Mouse (Mus musculus): ENCODE results near the gene Fau.
"Not testable (repeated sequence)": the region's sequence is repeated elsewhere in the genome, so short reads cannot be mapped to it uniquely, and the experiment has no call there.

Gene Fau

DNA sequence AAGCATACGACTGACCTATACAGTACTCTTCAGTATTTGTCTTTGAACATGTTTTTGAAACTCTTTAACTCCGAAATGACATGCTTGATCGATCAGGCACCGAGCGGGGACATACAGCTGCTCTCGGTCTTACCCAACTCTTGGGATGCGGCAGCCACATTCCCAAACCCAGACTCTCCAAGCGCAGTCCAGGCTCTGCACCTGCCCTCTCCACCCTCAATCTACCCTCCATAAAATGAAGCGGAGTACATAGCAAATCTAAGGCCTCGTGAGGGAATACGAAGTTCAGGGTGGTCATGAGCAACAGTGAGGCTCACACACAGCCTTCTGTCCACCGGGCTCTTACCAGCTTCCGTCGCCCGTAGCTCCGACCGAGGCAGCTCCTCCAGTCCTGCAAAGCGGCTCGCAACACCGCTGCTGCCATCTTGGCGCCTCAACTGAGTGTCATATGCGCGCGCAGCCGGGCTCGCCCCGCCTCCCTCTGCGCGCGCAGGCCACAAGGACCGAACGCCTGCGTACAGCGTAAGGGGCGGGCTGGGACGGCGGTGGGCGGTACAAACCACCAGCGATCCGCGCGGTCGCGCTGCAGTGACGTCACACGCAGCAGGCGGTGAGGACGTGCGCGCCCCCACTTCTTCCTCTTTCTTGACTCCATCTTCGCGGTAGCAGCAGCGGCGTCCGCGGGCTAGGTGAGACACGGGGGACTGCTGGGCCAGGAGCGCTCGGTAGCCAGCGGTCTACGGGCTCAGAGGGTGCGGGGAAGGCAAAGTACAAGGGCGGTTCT lies at the start of gene Fau, which contains the start of gene Mrpl49:
TSS of gene Fau (plus strand) at position 532 of the 784 bp plus-strand sequence.
TSS of gene Mrpl49 (minus strand) at position 473 of the 784 bp plus-strand sequence.
- peak; percentile 97 to 99 for DNase-seq

DNA sequence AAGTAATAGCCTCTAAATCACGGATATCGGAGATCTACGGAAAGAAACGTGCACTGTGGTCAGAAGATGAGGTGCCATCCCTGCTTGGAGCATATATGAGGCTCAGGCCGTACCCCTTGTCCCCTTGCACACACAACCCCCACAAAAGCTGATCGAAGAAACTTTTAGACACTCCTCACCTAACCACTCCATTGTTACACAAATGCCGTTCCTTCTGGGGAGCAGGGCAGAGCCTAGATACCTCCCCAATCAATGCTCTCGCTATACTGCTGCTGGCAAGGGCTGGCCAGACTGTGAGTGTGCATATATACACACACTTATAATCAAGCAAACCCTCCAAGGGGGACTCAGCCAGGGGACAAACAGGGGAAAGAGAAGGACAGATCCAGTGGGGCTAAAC lies 48.5 kb upstream of the Fau start:
- no peak for DNase-seq

- DNase-seq: no peak
These were observed 44.0 kb upstream of the Fau start for GRCm38 (mm10) chr19:6013691-6014090.

GRCm38 (mm10) chr19:6014991-6015510 lies 42.6 kb upstream of the Fau start:
- DNase-seq: peak; percentile 47 to 61

DNA sequence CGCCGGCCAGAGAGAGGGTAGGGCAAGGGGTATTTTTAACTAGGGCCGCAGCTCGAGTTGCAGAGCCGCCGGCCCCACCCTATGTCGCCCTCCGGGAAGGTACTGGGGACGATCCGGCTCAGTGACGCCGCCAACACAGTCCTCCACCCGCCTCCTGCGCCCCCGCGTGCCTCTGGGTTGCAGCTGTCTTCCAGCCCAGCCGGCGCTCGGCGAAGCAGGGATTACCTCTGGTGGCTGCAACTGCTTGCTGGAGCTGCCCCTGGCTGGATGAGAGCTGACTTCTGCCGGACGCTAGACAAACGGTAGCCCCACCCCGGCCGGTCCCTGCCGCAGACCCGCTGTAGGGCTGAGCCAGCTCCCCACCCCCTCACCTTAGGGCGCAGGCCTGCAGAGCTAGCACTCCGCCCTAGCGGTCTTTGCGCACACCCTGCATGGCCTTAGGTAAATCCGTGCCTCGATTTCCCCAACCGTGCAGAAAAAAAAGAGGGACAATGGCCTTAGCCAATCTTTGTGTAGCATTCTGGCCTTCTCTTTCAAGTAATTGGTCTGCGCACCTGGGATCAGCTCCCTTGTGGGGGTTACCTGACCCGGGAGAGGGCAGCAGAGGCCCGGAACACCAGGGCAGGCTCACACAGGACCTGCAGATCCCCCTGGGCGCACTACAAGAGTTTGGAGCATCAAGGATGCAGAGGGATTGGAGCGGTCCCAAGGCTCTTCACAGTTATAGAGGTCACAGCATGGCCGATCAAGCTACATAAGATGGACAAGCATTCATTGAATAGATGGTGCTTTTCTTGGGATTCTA lies 41.9 kb upstream of the Fau start, which contains the start of gene Capn1:
TSS of gene Capn1 (minus strand) at position 387 of the 805 bp plus-strand sequence.
- peak; percentile 68 to 71 for DNase-seq

- DNase-seq: peak in 1 of 2 experiments; percentile 19
These were observed 41.1 kb upstream of the Fau start for GRCm38 (mm10) chr19:6016532-6016931.

GRCm38 (mm10) chr19:6018142-6019089 lies 39.2 kb upstream of the Fau start:
- peak; percentile 90 for DNase-seq

GRCm38 (mm10) chr19:6020276-6020675 lies 37.4 kb upstream of the Fau start:
- no peak for DNase-seq

- no peak for DNase-seq
These were observed 34.6 kb upstream of the Fau start for GRCm38 (mm10) chr19:6023059-6023458.

GRCm38 (mm10) chr19:6023930-6024329 lies 33.7 kb upstream of the Fau start:
- no peak for DNase-seq

GRCm38 (mm10) chr19:6028991-6029390 lies 28.7 kb upstream of the Fau start:
- no peak for DNase-seq

- DNase-seq: no peak
These were observed 28.2 kb upstream of the Fau start for GRCm38 (mm10) chr19:6029426-6029825.

- DNase-seq: no peak
These were observed 26.9 kb upstream of the Fau start for GRCm38 (mm10) chr19:6030520-6031280.

- no peak for DNase-seq
These were observed 21.6 kb upstream of the Fau start for GRCm38 (mm10) chr19:6035966-6036585.

DNA sequence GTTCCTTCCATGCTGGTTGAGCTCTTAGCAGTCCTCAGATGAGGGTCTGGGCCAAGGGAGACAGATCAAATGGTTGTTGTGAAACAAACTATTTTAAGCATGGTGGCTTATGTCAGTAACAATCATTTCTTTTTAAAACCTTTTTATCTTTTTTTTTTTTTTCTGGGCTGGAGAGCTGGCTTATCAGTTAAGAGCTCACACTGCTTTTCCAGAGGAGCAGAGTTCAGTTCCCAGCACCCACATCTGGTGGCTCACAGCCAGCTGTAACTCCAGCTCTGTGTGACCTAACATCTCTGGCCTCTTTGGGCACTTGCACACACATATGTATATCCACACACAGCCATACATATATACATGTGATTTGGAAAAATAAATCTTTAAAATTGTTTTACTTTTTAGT lies 19.9 kb upstream of the Fau start:
- DNase-seq: no peak

GRCm38 (mm10) chr19:6038326-6038725 lies 19.3 kb upstream of the Fau start:
- DNase-seq: no peak

DNA sequence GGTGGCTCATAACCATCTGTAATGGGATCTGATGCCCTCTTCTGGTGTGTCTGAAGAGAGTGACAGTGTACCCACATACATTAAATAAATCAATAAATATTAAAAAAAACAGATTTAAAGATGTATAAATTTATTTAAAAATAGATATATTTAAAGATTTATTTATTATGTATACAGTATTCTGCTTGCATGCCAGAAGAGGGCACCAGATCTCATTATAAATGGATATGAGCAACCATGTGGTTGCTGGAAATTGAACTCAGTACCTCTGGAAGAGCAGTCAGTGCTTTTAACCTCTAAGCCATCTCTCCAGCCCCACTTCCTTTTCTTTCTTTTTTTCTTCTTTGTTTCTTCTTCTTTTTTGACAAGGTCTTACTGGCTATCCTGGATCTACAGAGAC lies 17.6 kb upstream of the Fau start:
- no peak for DNase-seq

GRCm38 (mm10) chr19:6042293-6042692 lies 15.4 kb upstream of the Fau start:
- peak in 1 of 2 experiments; percentile 23 for DNase-seq

DNA sequence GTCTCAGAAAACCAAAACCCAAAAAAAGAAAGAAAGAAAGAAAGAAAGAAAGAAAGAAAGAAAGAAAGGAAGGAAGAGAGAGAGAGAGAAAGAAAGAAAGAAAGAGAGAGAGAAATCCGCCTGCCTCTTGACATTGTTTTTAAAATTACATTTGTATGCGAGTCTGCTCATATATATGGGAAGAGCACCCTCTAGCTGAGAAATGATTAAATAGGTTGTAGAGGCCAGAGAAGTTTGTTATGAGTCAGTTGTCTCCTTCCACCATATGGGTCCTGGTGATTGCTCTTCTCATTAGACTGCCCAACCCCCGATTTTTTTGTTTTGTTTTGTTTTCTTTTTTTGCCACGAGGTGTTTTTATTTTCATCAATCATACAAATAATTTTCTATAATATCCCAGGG lies 13.5 kb upstream of the Fau start:
- not testable (repeated sequence) for DNase-seq

DNA sequence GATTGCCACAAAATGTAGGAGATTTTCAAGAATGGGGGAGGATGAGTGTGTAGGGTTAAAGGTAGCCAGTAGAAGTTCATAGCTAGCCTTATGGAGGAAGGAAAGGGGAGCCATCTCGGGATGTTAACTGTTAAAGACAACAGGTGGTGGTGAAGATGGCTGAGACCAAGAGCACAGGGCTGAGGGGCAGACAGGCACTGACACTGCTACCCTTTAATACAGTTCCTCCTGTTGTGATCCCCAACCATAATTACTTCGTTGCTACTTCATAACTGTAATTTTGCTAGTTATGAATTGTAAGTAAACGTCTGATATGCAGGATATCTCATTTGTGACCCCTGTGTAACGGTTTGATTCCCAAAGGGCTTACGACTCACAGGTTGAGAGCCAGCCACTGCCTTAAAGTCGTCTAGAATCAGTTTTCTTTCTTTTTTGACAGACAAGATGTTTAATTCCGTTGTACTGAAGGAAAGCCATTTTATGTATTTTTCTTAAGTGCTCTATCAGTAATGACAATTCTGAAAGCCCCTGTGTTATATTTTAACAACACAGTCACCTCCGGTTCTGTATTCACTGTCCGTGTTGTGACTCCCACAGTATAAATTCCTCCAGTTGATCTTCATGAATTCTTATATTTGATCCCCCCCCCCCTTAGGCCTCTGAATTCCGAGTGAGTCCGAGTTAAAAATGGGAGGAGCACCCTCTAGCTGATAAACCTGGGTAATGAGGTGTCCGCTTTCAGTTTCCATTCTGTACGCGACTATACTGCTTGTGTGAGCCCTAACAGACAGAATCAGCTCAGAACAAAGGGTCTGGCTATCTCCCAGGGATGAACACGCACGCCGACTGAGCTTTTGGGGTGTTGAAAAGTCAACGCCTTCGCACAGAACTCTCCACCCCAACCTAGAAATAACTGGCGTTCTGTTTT lies 12.0 kb upstream of the Fau start:
- DNase-seq: peak in 1 of 2 experiments; percentile 13
